Mouse (Mus musculus) intestine, embryonic 16.5 days (tissue): ENCODE measurements around the gene Trim52. TPM values are rescaled to one million over a fixed set of nuclear protein-coding genes. Genes with fewer than 3 reads are reported as not detected.

Experiments used
- ATAC-seq: fragments of 200-750 bp; cut with Nextera tagmentation; 2 replicates; pipeline ENCODE4 v1.8.0; 2017; ENCODE audit warnings: moderate TSS enrichment, moderate library complexity
- H3K27ac ChIP-seq: fragments of 300-500 bp; sonication (generic); 2 replicates; pipeline ENCODE4 v1.5.1; 2014; ENCODE audit warnings: mild to moderate bottlenecking, low read length
- H3K27me3 ChIP-seq: fragments of 300-500 bp; sonication (generic); replicated peaks from 2 replicates; pipeline ENCODE4 v1.6.1; 2014; ENCODE audit warnings: low read length, control low read depth, mixed read lengths; ENCODE audit not compliant: control insufficient read depth, insufficient read depth
- H3K36me3 ChIP-seq: fragments of 300-500 bp; sonication (generic); 2 replicates; pipeline ENCODE4 v1.6.1; 2014; ENCODE audit warnings: low read length, control low read depth; ENCODE audit not compliant: control insufficient read depth, insufficient read depth
- H3K4me1 ChIP-seq: fragments of 300-500 bp; sonication (generic); 2 replicates; pipeline ENCODE4 v1.6.1; 2014; ENCODE audit warnings: low read length, control low read depth, mixed read lengths; ENCODE audit not compliant: control insufficient read depth, insufficient read depth
- H3K4me2 ChIP-seq: fragments of 300-500 bp; sonication (generic); 2 replicates; pipeline ENCODE4 v1.6.1; 2014; ENCODE audit warnings: low read depth, low read length, control low read depth
- H3K4me3 ChIP-seq: fragments of 300-500 bp; sonication (generic); 2 replicates; pipeline ENCODE4 v1.5.1; 2014; ENCODE audit warnings: mild to moderate bottlenecking, low read length
- H3K9ac ChIP-seq: fragments of 300-500 bp; sonication (generic); 2 replicates; pipeline ENCODE4 v1.6.1; 2014; ENCODE audit warnings: low read depth, low read length
- H3K9me3 ChIP-seq: fragments of 300-500 bp; sonication (generic); 2 replicates; pipeline ENCODE4 v1.6.1; 2016; ENCODE audit warnings: low read length, control low read depth; ENCODE audit not compliant: control insufficient read depth
- WGBS: fragments of 180-500 bp; shearing (Covaris S2); extraction: QIAGEN DNeasy Blood & Tissue Kit; methylation state at CpG from one replicate; pipeline ENCODE4 v1.1.7; 2014; 5-methylcytosine and 5-hydroxymethylcytosine counted together
- polyA plus RNA-seq: library from polyadenylated mRNA; unstranded; fragments of >200 nt; fragmentation: Nextera tagmentation; extraction: Ambion mirVana; gene quantifications from 2 replicates; pipeline ENCODE4 v1.2.1, GENCODE M21; 2015

Trim52 gene
- polyA plus RNA-seq, 1 experiment from 2014 or later = not detected

DNA sequence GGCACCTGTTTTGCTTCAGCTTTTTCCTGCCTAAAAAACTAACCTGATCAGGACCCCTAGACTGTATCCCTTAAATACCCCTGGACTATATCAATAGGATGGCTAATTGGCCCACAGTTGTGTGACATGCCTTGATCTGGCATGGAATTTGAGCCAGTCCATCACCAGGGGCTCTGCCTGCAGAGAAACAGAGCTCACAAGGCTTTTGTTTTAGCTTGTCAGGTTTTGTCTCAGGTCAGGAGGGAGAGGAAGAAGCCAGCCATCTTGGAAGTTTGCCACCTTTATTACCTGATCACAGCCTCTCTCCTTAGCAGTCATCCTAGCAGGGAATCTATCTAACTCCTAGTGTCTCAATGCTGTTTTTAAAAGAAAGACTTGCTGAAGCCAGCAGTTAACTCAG is 74.6 kb downstream of the Trim52 start:
- ATAC-seq = no peak
- Histone ChIP-seq H3K4me2 (no peak overlapping the region), H3K4me1 (no peaks in the 10 kb centered on the region), H3K27me3 (no peaks in the 10 kb centered on the region), H3K4me3 (no peak overlapping the region), H3K27ac (no peak overlapping the region), H3K9me3 (no peaks in the 10 kb centered on the region), H3K9ac (no peak overlapping the region), H3K36me3 (no peaks in the 10 kb centered on the region)

DNA sequence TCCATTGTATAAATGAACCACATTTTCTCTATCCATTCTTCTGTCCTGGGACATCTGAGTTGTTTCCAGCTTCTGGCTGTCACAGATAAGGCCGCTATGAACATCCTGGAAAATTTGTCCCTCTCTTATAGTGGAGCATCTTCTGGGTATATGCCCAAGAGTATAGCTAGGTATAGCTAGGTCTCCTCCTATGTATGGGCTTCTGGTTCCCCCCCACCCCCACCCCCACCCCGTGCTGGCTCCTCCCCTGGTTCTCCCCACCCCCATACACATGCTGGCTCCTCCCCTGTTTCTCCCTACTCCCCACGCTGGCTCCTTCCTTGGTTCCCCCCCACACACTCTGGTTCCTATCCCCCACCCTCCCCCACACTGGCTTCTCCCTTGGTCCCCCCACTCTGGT is 78.0 kb downstream of the Trim52 start:
- Histone ChIP-seq H3K36me3 (no peaks in the 10 kb centered on the region), H3K4me3 (no peak overlapping the region), H3K27ac (no peak overlapping the region), H3K4me2 (no peak overlapping the region), H3K9ac (no peak overlapping the region), H3K4me1 (no peaks in the 10 kb centered on the region), H3K27me3 (no peaks in the 10 kb centered on the region), H3K9me3 (no peaks in the 10 kb centered on the region)
- 77% methylated on average over 3 of the region's 3 CpGs for WGBS
- ATAC-seq = no peak

Other genes starting within 250 kb of the Trim52 start
- 29.4 and 35.5 TPM in 2 replicates for gene Spry2, start 209.4 kb upstream of the Trim52 start, polyA plus RNA-seq